Mouse (Mus musculus): Measurements from ENCODE around the gene 4930412O13Rik.

Gene 4930412O13Rik

GRCm38 (mm10) chr2:9903854-9904560, 23.0 kb downstream of the 4930412O13Rik start:
- DNase-seq, result no peak

GRCm38 (mm10) chr2:9905995-9906394, 24.9 kb downstream of the 4930412O13Rik start:
- no peak for DNase-seq

- DNase-seq, result no peak
Measured at GRCm38 (mm10) chr2:9917602-9918001, 36.5 kb downstream of the 4930412O13Rik start.

- no peak for DNase-seq
Measured at GRCm38 (mm10) chr2:9918691-9919471, 37.8 kb downstream of the 4930412O13Rik start.

GRCm38 (mm10) chr2:9926194-9926904, 45.3 kb downstream of the 4930412O13Rik start:
- no peak for DNase-seq

- DNase-seq, result no peak
Measured at GRCm38 (mm10) chr2:9926905-9927283, 45.8 kb downstream of the 4930412O13Rik start.

Data from thymus, postnatal 4 days (tissue).